Mouse (Mus musculus): Measurements from ENCODE around the gene Brix1.

DNA sequence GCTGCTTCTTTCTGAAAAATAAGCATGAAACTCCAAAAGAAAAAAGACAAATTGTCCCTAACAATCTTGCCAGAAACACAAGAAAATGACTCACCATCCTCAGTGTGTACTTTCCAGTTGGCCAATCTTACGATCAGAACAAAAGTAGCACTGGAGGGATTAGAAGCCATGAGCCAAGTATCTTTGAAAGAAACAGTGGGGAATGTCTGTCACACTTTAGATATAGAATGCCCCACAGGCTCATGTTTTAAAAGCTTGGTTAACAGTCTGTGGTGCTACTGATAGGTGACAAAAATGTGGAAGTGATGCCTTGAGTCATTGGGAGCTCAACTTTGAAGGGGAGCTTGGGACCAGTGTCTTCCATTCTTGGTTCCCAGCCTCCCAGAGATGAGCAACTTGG is 43.5 kb downstream of the Brix1 start:
- TF ChIP-seq CTCF (IDR thresholded peaks at IDR 0.05; ENCODE audit: low read depth) (no peak), EP300 (IDR thresholded peaks at IDR 0.05; ENCODE audit: low read depth) (no peak)
